Mouse (Mus musculus) forebrain, embryonic 14.5 days (tissue): ENCODE measurements around the gene Trim44. TPM values are rescaled to one million over a fixed set of nuclear protein-coding genes. Genes with fewer than 3 reads are reported as not detected.

Experiments used
- ATAC-seq: fragments of 200-750 bp; cut with Nextera tagmentation; 2 replicates; pipeline ENCODE4 v1.8.0; 2017; ENCODE audit warnings: mild to moderate bottlenecking, moderate library complexity
- DNase-seq: peaks from one replicate; pipeline ENCODE4 v3.0.0-alpha.2; 2015; ENCODE audit warnings: low spot score
- H3K27ac ChIP-seq: fragments of 300-500 bp; sonication (generic); 2 replicates; pipeline ENCODE4 v1.5.1; 2014; ENCODE audit warnings: low read depth, mild to moderate bottlenecking, control low read depth, low read length, moderate library complexity
- H3K27me3 ChIP-seq: fragments of 300-500 bp; sonication (generic); replicated peaks from 2 replicates; pipeline ENCODE4 v1.6.1; 2014; ENCODE audit warnings: low read length, control low read depth, mixed read lengths; ENCODE audit not compliant: control insufficient read depth, insufficient read depth
- H3K36me3 ChIP-seq: fragments of 300-500 bp; sonication (generic); 2 replicates; pipeline ENCODE4 v1.6.1; 2014; ENCODE audit warnings: low read length, control low read depth; ENCODE audit not compliant: control insufficient read depth, insufficient read depth
- H3K4me1 ChIP-seq: fragments of 300-500 bp; sonication (generic); 2 replicates; pipeline ENCODE4 v1.6.1; 2014; ENCODE audit warnings: antibody characterized with exemption, low read length, control low read depth; ENCODE audit not compliant: control insufficient read depth, insufficient read depth
- H3K4me2 ChIP-seq: fragments of 300-500 bp; sonication (generic); 2 replicates; pipeline ENCODE4 v1.6.1; 2014; ENCODE audit warnings: mild to moderate bottlenecking, control low read depth, low read length
- H3K4me3 ChIP-seq: fragments of 300-500 bp; sonication (generic); 2 replicates; pipeline ENCODE4 v1.5.1; 2014; ENCODE audit warnings: low read depth, low read length, control low read depth
- H3K9ac ChIP-seq: fragments of 300-500 bp; sonication (generic); 2 replicates; pipeline ENCODE4 v1.6.1; 2014; ENCODE audit warnings: mild to moderate bottlenecking, low read length, control low read depth, moderate library complexity
- H3K9me3 ChIP-seq: fragments of 300-500 bp; sonication (generic); replicated peaks from 2 replicates; pipeline ENCODE4 v1.6.1; 2016; ENCODE audit warnings: low read length, control low read depth, mixed read lengths; ENCODE audit not compliant: control insufficient read depth
- WGBS: fragments of 180-500 bp; shearing (Covaris S2); extraction: QIAGEN DNeasy Blood & Tissue Kit; methylation state at CpG from one replicate; pipeline ENCODE4 v1.1.7; 2014; 5-methylcytosine and 5-hydroxymethylcytosine counted together
- polyA plus RNA-seq: library from polyadenylated mRNA; unstranded; fragments of >200 nt; fragmentation: Nextera tagmentation; extraction: Ambion mirVana; gene quantifications from 2 replicates; pipeline ENCODE4 v1.2.1, GENCODE M21; 2014

Trim44 gene
- polyA plus RNA-seq, 1 experiment from 2014 or later, result 29.8 TPM

DNA sequence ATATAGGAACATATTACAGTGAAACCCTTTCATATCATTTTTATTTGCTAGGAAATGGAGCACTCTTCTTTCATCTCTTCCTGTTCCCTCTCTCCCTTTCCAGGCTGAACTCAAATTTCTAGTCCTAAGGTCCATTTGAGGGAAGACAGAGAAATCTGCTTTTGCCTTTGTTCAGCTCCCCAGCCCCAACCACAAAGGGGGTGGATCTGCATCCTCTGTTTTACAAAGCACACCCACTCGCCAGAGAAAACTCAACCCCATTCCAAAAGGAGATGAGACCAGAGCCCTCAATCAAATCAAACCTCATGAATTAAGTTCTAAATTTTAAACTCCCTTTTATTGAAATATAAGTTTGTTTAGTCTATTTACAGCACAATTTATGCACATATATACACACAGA lies 41.4 kb upstream of the Trim44 start:
- DNase-seq (peak; percentile 36), ATAC-seq (no peak)
- 12% methylated on average over 1 of the region's 1 CpGs for WGBS
- Histone ChIP-seq H3K4me1 (peaks cover 16% of the 10 kb centered on the region), H3K4me3 (peak overlapping the region; percentile 86), H3K9me3 (no peaks in the 10 kb centered on the region), H3K27ac (peak overlapping the region; percentile 23; the same call in 1 of the 2 replicates), H3K36me3 (no peaks in the 10 kb centered on the region), H3K4me2 (peak overlapping the region; percentile 78), H3K9ac (peak overlapping the region; percentile 95), H3K27me3 (no peaks in the 10 kb centered on the region)

DNA sequence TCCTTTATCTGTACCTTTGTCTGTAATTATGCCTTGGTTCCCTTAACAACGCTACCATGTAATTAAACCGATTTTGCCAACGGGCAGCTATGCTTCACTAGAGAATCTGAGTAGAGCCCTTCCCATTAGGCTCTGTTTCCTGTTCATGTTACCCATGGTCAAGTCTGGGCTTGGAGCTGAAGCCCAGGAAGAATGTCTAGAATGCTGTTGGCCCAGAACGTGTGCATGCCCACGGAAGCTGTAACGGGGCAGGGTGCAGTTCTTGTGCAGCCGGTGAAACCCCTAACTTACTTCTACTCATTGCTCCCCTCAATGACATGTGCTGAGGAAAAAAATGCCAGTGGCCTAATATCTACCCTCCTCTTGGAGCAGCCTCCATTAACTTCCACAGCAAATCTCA lies 40.2 kb upstream of the Trim44 start:
- DNase-seq (peak; percentile 41), ATAC-seq (no peak)
- Histone ChIP-seq H3K36me3 (no peaks in the 10 kb centered on the region), H3K4me2 (peak overlapping the region; percentile 78), H3K9ac (no peak overlapping the region), H3K4me1 (peaks cover 16% of the 10 kb centered on the region), H3K4me3 (no peak overlapping the region), H3K27me3 (no peaks in the 10 kb centered on the region), H3K27ac (no peak overlapping the region), H3K9me3 (no peaks in the 10 kb centered on the region)
- WGBS, result 63% methylated on average over 7 of the region's 7 CpGs

DNA sequence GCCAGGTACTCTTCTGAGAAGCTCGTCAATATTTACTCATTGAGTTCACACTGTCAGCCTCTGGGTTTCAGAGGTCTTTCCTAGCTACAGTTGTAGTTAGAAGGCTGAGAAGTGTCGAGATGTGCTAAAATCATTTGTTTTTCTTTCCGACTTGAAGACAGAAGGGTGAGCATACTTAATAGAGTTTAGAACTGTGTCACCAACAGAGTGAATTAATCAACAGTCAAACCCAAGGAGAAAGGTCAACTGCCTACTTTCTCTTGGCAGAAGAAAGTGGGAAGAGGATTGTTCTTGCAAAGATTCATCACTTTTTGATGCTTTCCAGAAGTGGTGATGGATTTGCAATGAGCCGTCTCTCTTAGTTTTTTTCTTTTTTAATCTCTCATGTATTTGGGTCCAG lies 39.2 kb upstream of the Trim44 start:
- 86% methylated on average over 4 of the region's 4 CpGs for WGBS
- Histone ChIP-seq H3K9me3 (no peaks in the 10 kb centered on the region), H3K27ac (no peak overlapping the region), H3K27me3 (no peaks in the 10 kb centered on the region), H3K36me3 (no peaks in the 10 kb centered on the region), H3K4me3 (no peak overlapping the region), H3K9ac (no peak overlapping the region), H3K4me2 (no peak overlapping the region), H3K4me1 (peaks cover 13% of the 10 kb centered on the region)
- ATAC-seq, result no peak
- no peak for DNase-seq

DNA sequence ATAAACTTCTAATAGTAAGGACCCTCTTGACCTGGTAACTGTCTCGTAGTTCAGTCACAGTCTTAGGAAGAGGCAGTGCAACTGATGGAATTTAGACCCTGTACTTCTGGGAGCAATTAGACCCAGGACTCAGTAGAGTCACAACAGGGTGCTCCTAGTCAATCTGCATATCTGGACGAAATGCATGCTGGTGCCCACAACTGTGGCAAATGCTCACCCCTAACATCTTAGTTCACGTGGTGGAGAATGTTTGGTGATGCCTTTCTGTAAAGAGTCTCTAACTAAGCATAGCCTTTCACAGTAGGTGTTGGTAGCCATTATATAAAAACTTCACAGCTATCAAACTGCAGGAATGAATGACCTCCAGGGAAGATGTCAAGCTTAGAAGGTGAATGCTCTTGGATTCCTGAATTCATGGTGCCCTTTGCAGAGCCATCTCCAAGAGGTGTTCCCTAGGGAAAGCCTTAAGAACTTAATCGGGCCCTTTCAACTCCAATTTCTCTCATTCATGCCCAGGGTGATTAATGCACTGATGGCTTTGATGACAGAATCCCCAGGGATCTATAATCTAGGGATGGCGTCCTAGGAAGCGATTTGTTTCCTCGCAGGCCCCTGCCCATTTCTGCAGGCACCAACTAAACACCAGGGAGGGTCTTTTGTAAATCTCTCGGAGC lies 29.9 kb upstream of the Trim44 start:
- no peak overlapping the region for H3K27ac ChIP-seq
- no peak for DNase-seq
- no peak overlapping the region for H3K4me3 ChIP-seq
- no peak overlapping the region for H3K4me2 ChIP-seq
- H3K27me3 ChIP-seq, result no peaks in the 10 kb centered on the region
- no peaks in the 10 kb centered on the region for H3K9me3 ChIP-seq
- H3K36me3 ChIP-seq, result no peaks in the 10 kb centered on the region
- 19% methylated on average over 8 of the region's 8 CpGs for WGBS
- no peak overlapping the region for H3K9ac ChIP-seq
- no peaks in the 10 kb centered on the region for H3K4me1 ChIP-seq
- ATAC-seq, result no peak

DNA sequence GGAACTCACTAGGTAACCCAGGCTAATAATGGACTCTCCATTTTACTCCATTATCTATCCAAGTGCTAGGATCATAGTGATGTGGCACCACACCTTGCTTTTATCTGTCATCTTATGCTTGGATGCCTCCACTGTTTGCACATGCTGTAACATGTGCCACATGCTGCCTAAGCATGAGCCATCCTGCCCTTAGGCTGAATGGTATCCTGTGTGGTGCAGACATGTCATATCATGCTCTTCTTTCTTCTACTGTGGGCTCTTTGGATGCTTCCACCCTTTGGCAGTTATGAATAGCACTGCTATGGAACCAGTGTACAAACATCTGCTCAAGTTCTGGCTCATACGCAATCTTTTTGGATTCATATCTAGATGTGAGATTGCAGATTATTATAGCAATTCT lies 26.3 kb upstream of the Trim44 start:
- no peaks in the 10 kb centered on the region for H3K27me3 ChIP-seq
- no peaks in the 10 kb centered on the region for H3K4me1 ChIP-seq
- no peak overlapping the region for H3K4me2 ChIP-seq
- WGBS, result 94% methylated on average over 1 of the region's 1 CpGs
- no peak overlapping the region for H3K27ac ChIP-seq
- H3K36me3 ChIP-seq, result no peaks in the 10 kb centered on the region
- no peak overlapping the region for H3K9ac ChIP-seq
- no peak for DNase-seq
- H3K9me3 ChIP-seq, result no peaks in the 10 kb centered on the region
- ATAC-seq, result no peak
- no peak overlapping the region for H3K4me3 ChIP-seq

DNA sequence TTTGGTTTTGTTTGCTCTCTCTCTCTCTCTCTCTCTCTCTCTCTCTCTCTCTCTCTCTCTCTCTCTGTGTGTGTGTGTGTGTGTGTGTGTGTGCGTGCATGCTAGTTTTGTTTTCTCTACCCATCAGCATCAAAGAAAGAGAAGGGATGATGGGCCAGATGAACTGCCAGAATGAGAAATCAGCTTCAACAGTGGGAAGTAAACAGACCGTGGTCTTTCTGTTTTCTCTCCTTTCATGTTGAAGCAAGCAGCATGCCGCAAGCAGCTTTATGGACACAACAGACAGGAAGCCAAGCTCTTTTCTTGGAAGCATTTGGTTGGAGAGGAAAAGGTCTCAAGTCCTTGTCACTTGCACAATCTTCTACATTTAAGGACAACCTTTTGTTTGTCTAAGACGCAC lies 23.5 kb upstream of the Trim44 start:
- ATAC-seq, result no peak
- H3K36me3 ChIP-seq, result no peaks in the 10 kb centered on the region
- H3K4me2 ChIP-seq, result no peak overlapping the region
- no peak overlapping the region for H3K27ac ChIP-seq
- no peaks in the 10 kb centered on the region for H3K9me3 ChIP-seq
- H3K4me1 ChIP-seq, result no peaks in the 10 kb centered on the region
- WGBS, result 58% methylated on average over 4 of the region's 4 CpGs
- H3K27me3 ChIP-seq, result no peaks in the 10 kb centered on the region
- no peak overlapping the region for H3K9ac ChIP-seq
- DNase-seq, result no peak
- no peak overlapping the region for H3K4me3 ChIP-seq

DNA sequence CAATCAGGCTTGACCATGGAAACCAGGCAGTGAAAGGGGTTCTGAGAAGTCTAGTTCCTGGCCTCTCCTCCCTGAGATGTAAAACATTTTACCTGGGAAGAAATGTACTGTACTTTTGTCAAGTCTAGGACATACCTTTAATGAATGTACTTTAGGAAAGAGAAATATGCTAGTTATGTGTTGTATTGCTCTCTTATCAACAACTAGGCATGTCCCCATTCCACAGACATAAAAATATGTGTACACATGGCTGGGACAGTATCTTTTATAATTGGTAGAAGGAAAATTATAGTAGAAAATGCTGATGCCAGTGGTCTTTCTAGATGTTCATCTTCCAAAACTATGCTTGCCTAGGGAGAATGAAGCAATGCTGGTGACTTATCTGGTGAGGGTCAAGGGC lies 20.3 kb upstream of the Trim44 start:
- no peak for DNase-seq
- H3K9ac ChIP-seq, result no peak overlapping the region
- H3K4me3 ChIP-seq, result no peak overlapping the region

DNA sequence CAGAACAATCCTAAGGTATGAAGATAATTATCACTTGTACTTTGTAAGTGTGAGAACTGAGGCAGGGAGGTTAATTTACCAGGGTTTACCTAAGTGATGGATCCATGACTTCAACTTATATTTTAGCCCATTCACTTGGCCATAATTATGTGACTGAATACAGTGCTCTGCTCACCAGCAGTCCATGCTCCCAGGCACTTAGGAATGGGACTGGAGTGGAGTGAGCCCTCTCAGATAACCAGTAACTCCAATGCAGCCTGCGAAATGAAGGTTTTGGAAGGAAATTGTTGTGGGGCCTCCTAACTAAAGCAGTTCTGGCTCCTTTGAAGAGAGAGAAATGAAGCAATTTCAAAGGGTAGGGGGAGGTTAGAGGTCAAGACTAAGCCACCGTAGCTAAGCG lies 18.8 kb upstream of the Trim44 start:
- H3K4me1 ChIP-seq, result no peaks in the 10 kb centered on the region
- DNase-seq (no peak), ATAC-seq (no peak)
- no peaks in the 10 kb centered on the region for H3K36me3 ChIP-seq
- no peak overlapping the region for H3K27ac ChIP-seq
- H3K9ac ChIP-seq, result no peak overlapping the region
- no peaks in the 10 kb centered on the region for H3K27me3 ChIP-seq
- no peaks in the 10 kb centered on the region for H3K9me3 ChIP-seq
- 72% methylated on average over 3 of the region's 3 CpGs for WGBS
- no peak overlapping the region for H3K4me2 ChIP-seq
- H3K4me3 ChIP-seq, result no peak overlapping the region

More for the DNA sequence above, 20.3 kb upstream of the Trim44 start:
- no peaks in the 10 kb centered on the region for H3K4me1 ChIP-seq
- H3K36me3 ChIP-seq, result no peaks in the 10 kb centered on the region
- no peaks in the 10 kb centered on the region for H3K9me3 ChIP-seq
- H3K27me3 ChIP-seq, result no peaks in the 10 kb centered on the region
- H3K4me2 ChIP-seq, result no peak overlapping the region
- no peak for ATAC-seq
- H3K27ac ChIP-seq, result no peak overlapping the region

DNA sequence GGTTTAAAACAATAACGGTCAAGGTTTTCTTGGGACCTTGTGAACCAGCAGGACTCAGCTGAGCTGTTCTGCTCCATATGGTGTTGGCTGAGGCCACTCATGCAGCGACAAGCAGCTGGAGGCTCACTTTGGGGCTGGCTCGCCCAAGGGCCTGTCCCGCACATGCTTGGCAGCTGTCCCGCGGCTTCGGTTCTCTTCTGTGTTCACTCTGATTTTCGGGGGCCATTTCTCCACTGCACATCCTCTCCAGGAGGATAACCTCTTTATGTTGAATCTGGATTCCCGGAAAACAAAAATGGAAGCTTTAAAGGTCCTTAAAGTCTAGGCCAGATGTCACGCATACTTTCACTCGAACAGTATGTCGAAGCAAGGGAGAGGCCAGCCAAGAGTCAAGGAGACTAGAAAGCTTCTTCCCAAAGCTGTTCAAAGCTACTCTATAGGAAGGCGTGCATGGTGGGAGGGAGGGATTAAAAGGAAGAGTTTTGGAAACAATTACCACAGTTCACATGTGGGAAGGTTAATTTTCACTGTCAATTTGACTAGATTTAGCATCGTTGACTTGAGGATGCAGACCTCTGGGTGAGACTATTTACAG lies 8.6 kb upstream of the Trim44 start:
- Histone ChIP-seq H3K36me3 (no peaks in the 10 kb centered on the region), H3K4me1 (no peaks in the 10 kb centered on the region), H3K27ac (no peak overlapping the region), H3K9me3 (no peaks in the 10 kb centered on the region), H3K9ac (no peak overlapping the region), H3K27me3 (no peaks in the 10 kb centered on the region), H3K4me3 (no peak overlapping the region), H3K4me2 (no peak overlapping the region)
- DNase-seq, result no peak
- no peak for ATAC-seq
- 88% methylated on average over 14 of the region's 14 CpGs for WGBS
